Mouse (Mus musculus): ENCODE measurements around the gene Kmt2c.
"Not testable (repeated sequence)": the region's sequence is repeated elsewhere in the genome, so short reads cannot be mapped to it uniquely, and the experiment has no call there.

DNA sequence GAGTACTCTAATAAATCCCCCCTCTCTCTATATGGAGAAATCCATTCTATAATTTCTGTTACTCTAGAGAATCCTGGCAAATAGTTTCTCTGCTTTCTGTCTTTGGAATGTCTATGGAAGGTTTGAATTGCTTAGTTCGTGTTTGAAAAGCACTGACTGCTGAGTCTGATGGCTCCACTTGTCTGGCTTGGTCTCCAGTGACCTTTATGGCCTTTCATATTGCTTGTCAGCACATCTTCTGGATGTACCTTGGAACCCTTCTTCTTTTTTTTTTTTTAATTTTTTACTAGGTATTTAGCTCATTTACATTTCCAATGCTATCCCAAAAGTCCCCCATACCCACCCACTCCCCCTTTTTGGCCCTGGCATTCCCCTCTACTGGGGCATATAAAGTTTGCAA is 274.2 kb downstream of the Kmt2c start:
- TF ChIP-seq CTCF (IDR thresholded peaks at IDR 0.05; ENCODE audit: low read depth); EP300 (optimal IDR thresholded peaks at IDR 0.05): not testable (repeated sequence)

All from stomach, postnatal 0 days (tissue).